Mouse (Mus musculus) G1E (cell line): ENCODE measurements around the gene Junb.

Source experiments
- CTCF ChIP-seq: IDR thresholded peaks from 2 replicates; pipeline ENCODE4 v1.5.1; 2012; ENCODE audit warnings: low read depth, low read length, inconsistent platforms, mixed read lengths
- GATA1 ChIP-seq: IDR thresholded peaks from 2 replicates; pipeline ENCODE4 v1.6.1; 2012; ENCODE audit warnings: borderline replicate concordance, low read length, inconsistent platforms, mixed read lengths
- GATA2 ChIP-seq: IDR thresholded peaks from 2 replicates; pipeline ENCODE4 v1.6.1; 2012; ENCODE audit warnings: low read depth, low read length, inconsistent platforms, borderline replicate concordance
- POLR2AphosphoS5 ChIP-seq: IDR thresholded peaks from 2 replicates; pipeline ENCODE4 v1.6.1; 2012; ENCODE audit warnings: low read depth, low read length, inconsistent platforms; ENCODE audit not compliant: insufficient replicate concordance
- TAL1 ChIP-seq: conservative IDR thresholded peaks from 2 replicates; pipeline ENCODE4 v1.6.1; 2012; ENCODE audit warnings: low read depth, low read length, inconsistent platforms, mixed read lengths

DNA sequence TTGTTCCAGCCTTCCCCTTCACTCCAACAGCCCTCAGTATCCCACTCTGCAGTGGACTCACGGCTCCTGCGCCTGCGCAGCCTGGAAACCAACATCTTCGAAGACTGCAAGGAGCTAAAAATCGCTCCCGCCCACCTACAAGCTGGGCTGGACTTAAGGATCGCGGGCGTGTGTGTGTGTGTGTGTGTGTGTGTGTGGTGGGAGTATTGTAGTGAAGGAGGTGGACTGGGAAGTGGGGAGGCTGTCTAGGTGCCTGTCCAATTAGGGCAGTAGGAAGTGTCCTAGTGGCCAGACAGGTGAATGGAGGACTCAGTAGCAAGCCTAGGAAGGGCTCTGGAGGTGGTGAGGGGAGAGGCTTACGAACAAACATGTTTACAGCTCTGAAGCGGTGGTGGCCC, 33.3 kb downstream of the Junb start:
- TF ChIP-seq CTCF (no peak), POLR2AphosphoS5 (no peak), GATA1 (no peak), TAL1 (no peak), GATA2 (no peak)
